25 mouse cellular contexts compared by ENCODE assay signal in the genomic region with DNA sequence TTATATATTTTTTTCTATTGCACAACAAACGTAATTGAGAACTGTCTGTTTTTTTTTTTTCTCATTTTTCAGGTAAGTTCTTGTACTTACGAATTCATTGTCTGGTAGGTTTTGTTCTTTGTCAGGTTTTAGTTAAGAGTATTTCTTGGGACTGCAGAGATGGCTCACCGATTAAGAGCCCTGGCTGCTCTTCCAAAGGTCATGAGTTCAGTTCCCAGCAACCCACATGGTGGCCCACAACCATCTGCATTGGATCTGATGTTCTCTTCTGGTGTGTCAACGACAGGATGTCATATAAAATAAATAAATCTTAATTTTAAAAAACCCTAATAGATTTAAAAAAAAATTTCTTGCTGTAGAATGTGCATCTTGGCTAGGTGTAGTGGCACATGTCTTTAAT. TPM values are rescaled to one million over a fixed set of nuclear protein-coding genes. Genes with fewer than 3 reads are reported as not detected.
DNase-seq lines count a peak whose midpoint lies in the region; ATAC-seq and TF ChIP-seq lines count a peak whose summit lies in the region.
"Had no signal": no experiment of that assay in that cellular context is flagged by ENCODE, and none has a peak within 500 bp of the region (broad histone marks: within the 10 kb centered on the region; RNA-seq: fewer than 3 reads in every experiment).

No protein-coding gene starts in this region.

- 61% methylated on average over 4 of the region's 4 CpGs for WGBS in kidney, adult 2 months
- WGBS in kidney, embryonic 15.5 days = 84% methylated on average over 4 of the region's 4 CpGs
- 84% methylated on average over 4 of the region's 4 CpGs for WGBS in kidney, embryonic 16.5 days

- peak; percentile 21 for DNase-seq in kidney, adult 11 months
- DNase-seq in kidney, postnatal 10 days = no peak
- DNase-seq in kidney, adult 2 months = peak; percentile 72
- peak; percentile 55 for DNase-seq in kidney, adult 9 months
- no peak for DNase-seq in ES-E14 (ENCODE audit: low read depth, low spot score)
- DNase-seq in urinary bladder, adult 2 months (ENCODE audit: low spot score) = no peak
- DNase-seq: adrenal gland, adult 2 months; adrenal gland, postnatal 10 days; adrenal gland, postnatal 25 days; B cell, adult 2 months; cerebellum, adult 11 months; cerebellum, adult 18-20 months; cerebellum, adult 8-10 months; cerebellum, adult 9-11 months; cerebellum, postnatal 14 days; cerebellum, postnatal 36 days; embryo, embryonic 11 days had no signal

- peaks cover 6% of the 10 kb centered on the region for H3K36me3 ChIP-seq in kidney, adult 2 months (ENCODE audit: control insufficient read depth, insufficient read depth, low read length)
- H3K36me3 ChIP-seq in kidney, embryonic 15.5 days = peaks cover 62% of the 10 kb centered on the region
- peaks cover 37% of the 10 kb centered on the region for H3K36me3 ChIP-seq in kidney, embryonic 16.5 days (ENCODE audit: insufficient read depth, low read length)
- H3K36me3 ChIP-seq in ES-E14 (ENCODE audit: control insufficient read depth, insufficient read depth, low read length, poor library complexity, severe bottlenecking) = peaks cover 11% of the 10 kb centered on the region

- H3K27me3 ChIP-seq in kidney, adult 2 months (replicated peaks; ENCODE audit: control insufficient read depth, insufficient read depth, low read length) = no peaks in the 10 kb centered on the region
- H3K27me3 ChIP-seq in kidney, embryonic 15.5 days = no peaks in the 10 kb centered on the region
- H3K27me3 ChIP-seq in kidney, embryonic 16.5 days (ENCODE audit: insufficient read depth, low read length) = no peaks in the 10 kb centered on the region
- H3K27me3 ChIP-seq: CH12.LX; embryonic facial prominence, embryonic 13.5 days; embryonic facial prominence, embryonic 15.5 days; forebrain, embryonic 13.5 days; forebrain, embryonic 15.5 days had no signal

- H3K27ac ChIP-seq in kidney, adult 2 months (ENCODE audit: insufficient read depth, low read depth, low read length) = no peak overlapping the region
- no peak overlapping the region for H3K27ac ChIP-seq in kidney, embryonic 15.5 days
- H3K27ac ChIP-seq in kidney, embryonic 16.5 days (ENCODE audit: low read length) = no peak overlapping the region
- 0 out of 2 replicates have a peak overlapping the region, but pooled peaks have one; percentile 18 for H3K27ac ChIP-seq in ES-E14 (ENCODE audit: insufficient read depth, low read depth, low read length, poor library complexity, severe bottlenecking)
- H3K27ac ChIP-seq: embryonic facial prominence, embryonic 13.5 days; embryonic facial prominence, embryonic 15.5 days; forebrain, embryonic 13.5 days; forebrain, embryonic 15.5 days had no signal

- no peak overlapping the region for H3K4me3 ChIP-seq in kidney, adult 2 months (ENCODE audit: insufficient read depth, low read depth, low read length)
- H3K4me3 ChIP-seq in kidney, embryonic 15.5 days (replicated peaks) = no peak overlapping the region
- H3K4me3 ChIP-seq in kidney, embryonic 16.5 days (ENCODE audit: low read length) = no peak overlapping the region
- H3K4me3 ChIP-seq in ES-E14 (ENCODE audit: insufficient read depth in 1 of 2, low read depth in 1 of 2, low read length in 2 of 2, poor library complexity in 1 of 2, severe bottlenecking in 1 of 2) = no peak overlapping the region
- H3K4me3 ChIP-seq: embryonic facial prominence, embryonic 13.5 days; embryonic facial prominence, embryonic 15.5 days; forebrain, embryonic 13.5 days; forebrain, embryonic 15.5 days had no signal

- H3K4me1 ChIP-seq in kidney, adult 2 months (ENCODE audit: control insufficient read depth, insufficient read depth, low read length) = peaks cover 3% of the 10 kb centered on the region
- H3K4me1 ChIP-seq in kidney, embryonic 15.5 days = no peaks in the 10 kb centered on the region
- H3K4me1 ChIP-seq in kidney, embryonic 16.5 days (ENCODE audit: insufficient read depth, low read length) = no peaks in the 10 kb centered on the region
- H3K4me1 ChIP-seq in ES-E14 (ENCODE audit: control insufficient read depth in 2 of 2, insufficient read depth in 2 of 2, low read length in 2 of 2, poor library complexity in 1 of 2) = peaks cover 0 to 2% of the 10 kb centered on the region in 2 experiments; a peak in 2 of 4 replicates
- H3K4me1 ChIP-seq: embryonic facial prominence, embryonic 13.5 days; embryonic facial prominence, embryonic 15.5 days; forebrain, embryonic 13.5 days; forebrain, embryonic 15.5 days had no signal

- TF ChIP-seq POLR2A in kidney, adult 2 months (IDR thresholded peaks at IDR 0.05; ENCODE audit: low read depth, low read length) = no peak

- ATAC-seq in kidney, embryonic 15.5 days (replicated peaks; ENCODE audit: low FRiP score) = no peak
- ATAC-seq in kidney, embryonic 16.5 days (ENCODE audit: low FRiP score, low TSS enrichment) = no peak
- ATAC-seq: CD4-positive, CD25-positive, alpha-beta regulatory T cell, adult 4 months; forebrain, embryonic 13.5 days; forebrain, embryonic 15.5 days had no signal

- in situ Hi-C loops in ES-E14 (cut with MboI; ENCODE audit: low sequenced_read_pairs in 2 of 2, unreplicated experiment in 2 of 2) = no loop called here

- no peaks in the 10 kb centered on the region for H3K9me3 ChIP-seq in kidney, embryonic 15.5 days (replicated peaks)
- no peaks in the 10 kb centered on the region for H3K9me3 ChIP-seq in kidney, embryonic 16.5 days (ENCODE audit: low read length)
- no peaks in the 10 kb centered on the region for H3K9me3 ChIP-seq in ES-E14 (ENCODE audit: control insufficient read depth, insufficient read depth, low read depth, low read length)
- H3K9me3 ChIP-seq: embryonic facial prominence, embryonic 13.5 days; embryonic facial prominence, embryonic 15.5 days; forebrain, embryonic 13.5 days; forebrain, embryonic 15.5 days had no signal

- no peak overlapping the region for H3K4me2 ChIP-seq in kidney, embryonic 15.5 days
- no peak overlapping the region for H3K4me2 ChIP-seq in kidney, embryonic 16.5 days (replicated peaks; ENCODE audit: low read depth, low read length)
- H3K4me2 ChIP-seq: embryonic facial prominence, embryonic 13.5 days; embryonic facial prominence, embryonic 15.5 days; forebrain, embryonic 13.5 days; forebrain, embryonic 15.5 days had no signal

- no peak overlapping the region for H3K9ac ChIP-seq in kidney, embryonic 15.5 days
- no peak overlapping the region for H3K9ac ChIP-seq in kidney, embryonic 16.5 days (replicated peaks; ENCODE audit: low read length)
- no peak overlapping the region for H3K9ac ChIP-seq in ES-E14 (ENCODE audit: insufficient read depth, low read depth, low read length, poor library complexity, severe bottlenecking)
- H3K9ac ChIP-seq: embryonic facial prominence, embryonic 13.5 days; embryonic facial prominence, embryonic 15.5 days; forebrain, embryonic 13.5 days; forebrain, embryonic 15.5 days had no signal

- no peak for TF ChIP-seq CTCF in kidney, adult 2 months (conservative IDR thresholded peaks at IDR 0.05; ENCODE audit: insufficient read depth, insufficient read length, low read depth, low read length)

TF ChIP-seq in ES-E14, 5 proteins besides CTCF, POLR2A, EP300 and RAD21:
- TF ChIP-seq CHD2 (IDR thresholded peaks at IDR 0.05; ENCODE audit: low read depth, low read length) = no peak
- TF ChIP-seq ZNF384 (IDR thresholded peaks at IDR 0.05; ENCODE audit: low read depth, low read length) = no peak
- no peak for TF ChIP-seq ZC3H11A (IDR thresholded peaks at IDR 0.05; ENCODE audit: borderline replicate concordance, low read depth, low read length)
- TF ChIP-seq HCFC1 (IDR thresholded peaks at IDR 0.05; ENCODE audit: borderline replicate concordance, insufficient read depth, low read length) = no peak

RNA-seq across cellular contexts. Expression of gene Ttc27, which starts 28.1 kb away (rescaled TPM):
- polyA plus RNA-seq in kidney, adult 2 months (2012; rRNA removed) = 4.9 and 5.3 TPM in 2 replicates
- polyA plus RNA-seq in kidney, embryonic 15.5 days (2015; fragmentation: Nextera tagmentation; extraction: Ambion mirVana) = 27.3 and 28.6 TPM in 2 replicates
- 26.6 and 28.8 TPM in 2 replicates for polyA plus RNA-seq in kidney, embryonic 16.5 days (2015; fragmentation: Nextera tagmentation; extraction: Ambion mirVana)
- 50.3 and 52.3 TPM in 2 replicates for total RNA-seq in ES-E14 (2012; rRNA removed)
- 16.4 and 17.0 TPM in 2 replicates for polyA plus RNA-seq in urinary bladder, adult 2 months (2012; rRNA removed)

Comparison
In these comparisons a context has a peak if more than half of its experiments do, and no peak if none do; other contexts are left out.
1. DNase-seq: peak in kidney, adult 11 months (single experiment), kidney, adult 2 months (single experiment) and kidney, adult 9 months (single experiment); none in kidney, postnatal 10 days (single experiment), ES-E14 (single experiment) and urinary bladder, adult 2 months (single experiment).